Mouse (Mus musculus) intestine, embryonic 14.5 days (tissue): ENCODE measurements at regions not wholly inside any gene's neighbourhood (a gene's known extent, or its start where the extent isn't known, plus 50 kb on each side); places are given as distances from the start of the nearest gene placed in this dataset.

Source experiments
- ATAC-seq: fragments of 200-750 bp; cut with Nextera tagmentation; replicated peaks from 2 replicates; pipeline ENCODE4 v1.8.0; 2017; ENCODE audit warnings: low read depth, moderate number of reproducible peaks, moderate TSS enrichment, moderate library complexity; ENCODE audit not compliant: low FRiP score, low TSS enrichment
- DNase-seq: peaks from one replicate; pipeline ENCODE4 v3.0.0-alpha.2; 2018; ENCODE audit warnings: low spot score
- H3K27ac ChIP-seq: fragments of 300-500 bp; sonication (generic); 2 replicates; pipeline ENCODE4 v1.5.1; 2014; ENCODE audit warnings: low read depth, mild to moderate bottlenecking, control low read depth
- H3K27me3 ChIP-seq: fragments of 300-500 bp; sonication (generic); replicated peaks from 2 replicates; pipeline ENCODE4 v1.6.1; 2014; ENCODE audit warnings: low read length, control low read depth; ENCODE audit not compliant: control insufficient read depth, insufficient read depth
- H3K36me3 ChIP-seq: fragments of 300-500 bp; sonication (generic); 2 replicates; pipeline ENCODE4 v1.6.1; 2014; ENCODE audit warnings: low read length, control low read depth; ENCODE audit not compliant: control insufficient read depth, insufficient read depth
- H3K4me1 ChIP-seq: fragments of 300-500 bp; sonication (generic); replicated peaks from 2 replicates; pipeline ENCODE4 v1.6.1; 2014; ENCODE audit warnings: low read length, control low read depth, mixed read lengths; ENCODE audit not compliant: control insufficient read depth, insufficient read depth
- H3K4me2 ChIP-seq: fragments of 300-500 bp; sonication (generic); 2 replicates; pipeline ENCODE4 v1.6.1; 2014; ENCODE audit warnings: low read length
- H3K4me3 ChIP-seq: fragments of 300-500 bp; sonication (generic); 2 replicates; pipeline ENCODE4 v1.5.1; 2014; ENCODE audit warnings: low read depth, low read length, control low read depth, mixed read lengths
- H3K9ac ChIP-seq: fragments of 300-500 bp; sonication (generic); 2 replicates; pipeline ENCODE4 v1.6.1; 2014; ENCODE audit warnings: mild to moderate bottlenecking, low read length
- H3K9me3 ChIP-seq: fragments of 300-500 bp; sonication (generic); 2 replicates; pipeline ENCODE4 v1.6.1; 2016; ENCODE audit warnings: low read length, control low read depth; ENCODE audit not compliant: control insufficient read depth
- WGBS: fragments of 180-500 bp; shearing (Covaris S2); extraction: QIAGEN DNeasy Blood & Tissue Kit; methylation state at CpG from one replicate; pipeline ENCODE4 v1.1.7; 2014; 5-methylcytosine and 5-hydroxymethylcytosine counted together

- 4% methylated on average over 14 of the region's 14 CpGs for WGBS
- H3K4me2 ChIP-seq = peak overlapping the region; percentile 20
Observed at GRCm38 (mm10) chr9:43453953-43454582, 143.4 kb downstream of the Trim29 start.

GRCm38 (mm10) chr9:43457736-43458135 is 147.1 kb downstream of the Trim29 start:
- no peak overlapping the region for H3K4me3 ChIP-seq
- ATAC-seq = no peak

More at GRCm38 (mm10) chr9:43453953-43454582, 143.4 kb downstream of the Trim29 start:
- Histone ChIP-seq H3K27me3 (peaks cover 26% of the 10 kb centered on the region), H3K27ac (no peak overlapping the region), H3K4me3 (no peak overlapping the region), H3K9me3 (no peaks in the 10 kb centered on the region), H3K9ac (no peak overlapping the region), H3K4me1 (peaks cover 7% of the 10 kb centered on the region), H3K36me3 (no peaks in the 10 kb centered on the region)
- ATAC-seq = no peak
- no peak for DNase-seq

GRCm38 (mm10) chr9:43461131-43461530 is 150.5 kb downstream of the Trim29 start:
- no peak overlapping the region for H3K27ac ChIP-seq
- H3K36me3 ChIP-seq = no peaks in the 10 kb centered on the region
- ATAC-seq (no peak), DNase-seq (no peak)
- no peak overlapping the region for H3K4me3 ChIP-seq
- no peak overlapping the region for H3K4me2 ChIP-seq
- H3K9ac ChIP-seq = no peak overlapping the region
- H3K9me3 ChIP-seq = no peaks in the 10 kb centered on the region
- WGBS = 43% methylated on average over 2 of the region's 2 CpGs
- 0 out of 2 replicates have a peak, but pooled peaks cover 2% of the 10 kb centered on the region for H3K4me1 ChIP-seq
- H3K27me3 ChIP-seq = no peaks in the 10 kb centered on the region

More at GRCm38 (mm10) chr9:43457736-43458135, 147.1 kb downstream of the Trim29 start:
- H3K27me3 ChIP-seq = peaks cover 26% of the 10 kb centered on the region
- no peak for DNase-seq
- no peaks in the 10 kb centered on the region for H3K36me3 ChIP-seq
- no peak overlapping the region for H3K4me2 ChIP-seq
- H3K27ac ChIP-seq = no peak overlapping the region
- H3K4me1 ChIP-seq = peaks cover 7% of the 10 kb centered on the region
- no peaks in the 10 kb centered on the region for H3K9me3 ChIP-seq
- H3K9ac ChIP-seq = no peak overlapping the region
- 95% methylated on average over 2 of the region's 2 CpGs for WGBS

- DNase-seq (no peak), ATAC-seq (no peak)
- no peak overlapping the region for H3K4me3 ChIP-seq
- H3K36me3 ChIP-seq = no peaks in the 10 kb centered on the region
- no peak overlapping the region for H3K9ac ChIP-seq
- no peak overlapping the region for H3K27ac ChIP-seq
- 0 out of 2 replicates have a peak, but pooled peaks cover 2% of the 10 kb centered on the region for H3K4me1 ChIP-seq
- no peak overlapping the region for H3K4me2 ChIP-seq
- WGBS = 87% methylated on average over 13 of the region's 13 CpGs
- no peaks in the 10 kb centered on the region for H3K9me3 ChIP-seq
- no peaks in the 10 kb centered on the region for H3K27me3 ChIP-seq
Observed at GRCm38 (mm10) chr9:43463445-43464090, 152.9 kb downstream of the Trim29 start.

GRCm38 (mm10) chr9:43465129-43465528 is 154.5 kb downstream of the Trim29 start:
- no peak for DNase-seq
- Histone ChIP-seq H3K9ac (no peak overlapping the region), H3K9me3 (no peaks in the 10 kb centered on the region), H3K27ac (no peak overlapping the region), H3K4me2 (no peak overlapping the region), H3K36me3 (no peaks in the 10 kb centered on the region), H3K27me3 (no peaks in the 10 kb centered on the region), H3K4me3 (no peak overlapping the region), H3K4me1 (0 out of 2 replicates have a peak, but pooled peaks cover 2% of the 10 kb centered on the region)
- WGBS = 65% methylated on average over 2 of the region's 2 CpGs
- ATAC-seq = no peak

GRCm38 (mm10) chr9:43465731-43466330 is 155.2 kb downstream of the Trim29 start:
- H3K36me3 ChIP-seq = no peaks in the 10 kb centered on the region
- no peaks in the 10 kb centered on the region for H3K27me3 ChIP-seq
- no peaks in the 10 kb centered on the region for H3K9me3 ChIP-seq
- H3K9ac ChIP-seq = no peak overlapping the region
- 0 out of 2 replicates have a peak, but pooled peaks cover 2% of the 10 kb centered on the region for H3K4me1 ChIP-seq
- H3K4me3 ChIP-seq = no peak overlapping the region
- DNase-seq = no peak
- H3K4me2 ChIP-seq = no peak overlapping the region
- 61% methylated on average over 8 of the region's 8 CpGs for WGBS
- ATAC-seq = no peak
- H3K27ac ChIP-seq = no peak overlapping the region

- Histone ChIP-seq H3K4me3 (no peak overlapping the region), H3K4me1 (0 out of 2 replicates have a peak, but pooled peaks cover 2% of the 10 kb centered on the region), H3K36me3 (no peaks in the 10 kb centered on the region), H3K27ac (no peak overlapping the region), H3K27me3 (no peaks in the 10 kb centered on the region), H3K9ac (no peak overlapping the region), H3K4me2 (no peak overlapping the region), H3K9me3 (no peaks in the 10 kb centered on the region)
- ATAC-seq (no peak), DNase-seq (no peak)
- WGBS = 32% methylated on average over 3 of the region's 3 CpGs
Observed at GRCm38 (mm10) chr9:43466883-43467282, 156.2 kb downstream of the Trim29 start.

GRCm38 (mm10) chr9:43469215-43469614 is 158.6 kb downstream of the Trim29 start:
- no peak for DNase-seq
- no peak overlapping the region for H3K27ac ChIP-seq
- no peaks in the 10 kb centered on the region for H3K27me3 ChIP-seq
- H3K4me2 ChIP-seq = no peak overlapping the region
- H3K36me3 ChIP-seq = no peaks in the 10 kb centered on the region
- WGBS = 73% methylated on average over 10 of the region's 10 CpGs
- H3K4me1 ChIP-seq = 0 out of 2 replicates have a peak, but pooled peaks cover 2% of the 10 kb centered on the region
- no peaks in the 10 kb centered on the region for H3K9me3 ChIP-seq
- H3K4me3 ChIP-seq = no peak overlapping the region
- no peak for ATAC-seq
- no peak overlapping the region for H3K9ac ChIP-seq
